ENCODE assay signal across 18 mouse cellular contexts in genomic region chr7:127116331-127116935, GRCm38 (mm10). TPM values are rescaled to one million over a fixed set of nuclear protein-coding genes. Genes with fewer than 3 reads are reported as not detected.
DNase-seq lines count a peak whose midpoint lies in the region; ATAC-seq and TF ChIP-seq lines count a peak whose summit lies in the region.
"Had no signal": no experiment of that assay in that cellular context is flagged by ENCODE, and none has a peak within 500 bp of the region (broad histone marks: within the 10 kb centered on the region; RNA-seq: fewer than 3 reads in every experiment).

No protein-coding gene starts in this region.

- peak; percentile 63; the same call in 1 of the 2 replicates for TF ChIP-seq EP300 in CH12.LX (IDR thresholded peaks at IDR 0.05; ENCODE audit: low read length)
- TF ChIP-seq EP300 in liver, postnatal 0 days (IDR thresholded peaks at IDR 0.05; ENCODE audit: low read depth), result no peak

- no peak for TF ChIP-seq POLR2A in CH12.LX (IDR thresholded peaks at IDR 0.05; ENCODE audit: low read depth, low read length)

- dilution Hi-C loops in CH12.LX (cut with MboI; ENCODE audit: extremely low pct_ligation_motif_present, extremely low pct_unique_long_range_greater_than_20kb, low sequenced_read_pairs), result no loop called here

- intact Hi-C loops in left cerebral cortex, postnatal 14 days (cut with DNase I), result loop anchor here (2.0 kb wide), 1 partner anchor 68 kb away; no protein-coding TSS in a partner anchor
- intact Hi-C loops in left cerebral cortex, postnatal 4 days (cut with DNase I), result no loop called here

- no peaks in the 10 kb centered on the region for H3K9me3 ChIP-seq in kidney, embryonic 16.5 days (ENCODE audit: low read length)
- H3K9me3 ChIP-seq in CH12.LX (replicated peaks; ENCODE audit: low read length), result no peaks in the 10 kb centered on the region
- H3K9me3 ChIP-seq in liver, postnatal 0 days (ENCODE audit: low read length), result no peaks in the 10 kb centered on the region
- H3K9me3 ChIP-seq: embryonic facial prominence, embryonic 12.5 days; heart, embryonic 13.5 days; intestine, embryonic 15.5 days; megakaryocyte, embryonic 14.5 days; neural tube, embryonic 15.5 days had no signal

- peak overlapping the region; percentile 43; the same call in 1 of the 2 replicates for H3K27ac ChIP-seq in kidney, embryonic 16.5 days (ENCODE audit: low read length)
- peak overlapping the region; percentile 12; the same call in 1 of the 2 replicates for H3K27ac ChIP-seq in CH12.LX (ENCODE audit: insufficient read depth, low read depth)
- H3K27ac ChIP-seq in liver, postnatal 0 days (ENCODE audit: low read depth), result 0 out of 2 replicates have a peak overlapping the region, but pooled peaks have one; percentile 8
- H3K27ac ChIP-seq: embryonic facial prominence, embryonic 12.5 days; heart, embryonic 13.5 days; intestine, embryonic 15.5 days; neural tube, embryonic 15.5 days had no signal

- ATAC-seq in kidney, embryonic 16.5 days (ENCODE audit: low FRiP score, low TSS enrichment), result no peak
- no peak for ATAC-seq in liver, postnatal 0 days
- ATAC-seq in erythroid progenitor cell, adult 5-6 weeks (replicated peaks; ENCODE audit: low FRiP score, poor library complexity, severe bottlenecking), result no peak
- ATAC-seq: intestine, embryonic 15.5 days had no signal

- H3K9ac ChIP-seq in kidney, embryonic 16.5 days (replicated peaks; ENCODE audit: low read length), result no peak overlapping the region
- H3K9ac ChIP-seq in CH12.LX (ENCODE audit: insufficient read depth, low read depth), result no peak overlapping the region
- H3K9ac ChIP-seq in liver, postnatal 0 days (replicated peaks), result no peak overlapping the region; the same call in 1 of the 2 replicates
- H3K9ac ChIP-seq: embryonic facial prominence, embryonic 12.5 days; heart, embryonic 13.5 days; intestine, embryonic 15.5 days; neural tube, embryonic 15.5 days had no signal

- no peak for DNase-seq in kidney, adult 8-10 months
- peak; percentile 48 to 61 for DNase-seq in left cerebral cortex, postnatal 14 days (ENCODE audit: low spot score in 2 of 2)
- no peak for DNase-seq in left cerebral cortex, postnatal 4 days
- peak; percentile 59 for DNase-seq in CH12.LX (ENCODE audit: extremely low read depth)
- DNase-seq in liver, postnatal 0 days, result no peak
- DNase-seq: adrenal gland, adult 2 months; cerebellum, adult 18-20 months; heart, postnatal 4 days; lung, postnatal 10 days; thymus, adult 18-20 months had no signal

- no peak for TF ChIP-seq CTCF in CH12.LX (conservative IDR thresholded peaks at IDR 0.05 in 1 of 2, IDR thresholded peaks at IDR 0.05 in 1 of 2; ENCODE audit: low read depth in 2 of 2, low read length in 2 of 2)
- no peak for TF ChIP-seq CTCF in liver, postnatal 0 days (IDR thresholded peaks at IDR 0.05; ENCODE audit: low read depth)

- H3K27me3 ChIP-seq in kidney, embryonic 16.5 days (ENCODE audit: insufficient read depth, low read length), result 0 out of 2 replicates have a peak, but pooled peaks cover 4% of the 10 kb centered on the region
- no peaks in the 10 kb centered on the region for H3K27me3 ChIP-seq in CH12.LX (replicated peaks)
- no peaks in the 10 kb centered on the region for H3K27me3 ChIP-seq in liver, postnatal 0 days (ENCODE audit: insufficient read depth, low read length)
- H3K27me3 ChIP-seq: intestine, embryonic 15.5 days; megakaryocyte, embryonic 14.5 days had no signal

- TF ChIP-seq RAD21 in CH12.LX (IDR thresholded peaks at IDR 0.05; ENCODE audit: low read depth, low read length), result no peak

- no peak overlapping the region for H3K4me3 ChIP-seq in kidney, embryonic 16.5 days (ENCODE audit: low read length)
- no peak overlapping the region for H3K4me3 ChIP-seq in CH12.LX (replicated peaks in 1 of 3; ENCODE audit: low read depth in 2 of 3, low read length in 2 of 3, poor library complexity in 1 of 3)
- no peak overlapping the region for H3K4me3 ChIP-seq in liver, postnatal 0 days (ENCODE audit: low read depth, low read length)
- H3K4me3 ChIP-seq: embryonic facial prominence, embryonic 12.5 days; heart, embryonic 13.5 days; intestine, embryonic 15.5 days; megakaryocyte, embryonic 14.5 days; neural tube, embryonic 15.5 days had no signal

- 37% methylated on average over 11 of the region's 11 CpGs for WGBS in kidney, embryonic 16.5 days
- WGBS in liver, postnatal 0 days (ENCODE audit: insufficient replicate concordance), result 57% methylated on average over 11 of the region's 11 CpGs

- in situ Hi-C loops in CH12.LX (cut with MboI; ENCODE audit: low pct_ligation_motif_present, low pct_unique_long_range_greater_than_20kb, low sequenced_read_pairs), result loop anchor here (10.0 kb wide), 1 partner anchor 472 kb away; the partner anchor contains the start of gene Sgf29

- H3K36me3 ChIP-seq in kidney, embryonic 16.5 days (ENCODE audit: insufficient read depth, low read length), result no peaks in the 10 kb centered on the region
- H3K36me3 ChIP-seq in CH12.LX (replicated peaks in 1 of 2; ENCODE audit: control insufficient read depth in 1 of 2, insufficient read depth in 1 of 2, low read length in 1 of 2), result no peaks in the 10 kb centered on the region
- H3K36me3 ChIP-seq in liver, postnatal 0 days (replicated peaks; ENCODE audit: insufficient read depth, low read length), result no peaks in the 10 kb centered on the region
- H3K36me3 ChIP-seq: embryonic facial prominence, embryonic 12.5 days; heart, embryonic 13.5 days; intestine, embryonic 15.5 days; neural tube, embryonic 15.5 days had no signal

- peaks cover 35% of the 10 kb centered on the region for H3K4me1 ChIP-seq in kidney, embryonic 16.5 days (ENCODE audit: insufficient read depth, low read length)
- H3K4me1 ChIP-seq in CH12.LX (ENCODE audit: control insufficient read depth in 1 of 2, insufficient read depth in 2 of 2), result peaks cover 34 to 81% of the 10 kb centered on the region in 2 experiments
- H3K4me1 ChIP-seq in liver, postnatal 0 days (ENCODE audit: insufficient read depth), result peaks cover 34% of the 10 kb centered on the region

- H3K79me2 ChIP-seq in CH12.LX (replicated peaks; ENCODE audit: control insufficient read depth, extremely low read depth, insufficient read depth, poor library complexity, severe bottlenecking), result no peaks in the 10 kb centered on the region

- no peak overlapping the region for H3K4me2 ChIP-seq in kidney, embryonic 16.5 days (replicated peaks; ENCODE audit: low read depth, low read length)
- no peak overlapping the region for H3K4me2 ChIP-seq in CH12.LX (ENCODE audit: insufficient read depth, low read depth, poor library complexity, severe bottlenecking)
- no peak overlapping the region for H3K4me2 ChIP-seq in liver, postnatal 0 days (ENCODE audit: low read depth, low read length)
- H3K4me2 ChIP-seq: embryonic facial prominence, embryonic 12.5 days; heart, embryonic 13.5 days; intestine, embryonic 15.5 days; neural tube, embryonic 15.5 days had no signal

TF ChIP-seq in CH12.LX, 34 proteins besides CTCF, POLR2A, EP300 and RAD21 (continues in another document):
- TF ChIP-seq ELF1 (IDR thresholded peaks at IDR 0.05; ENCODE audit: low read depth, low read length) (no peak), ZC3H11A (IDR thresholded peaks at IDR 0.05; ENCODE audit: low read depth, low read length) (no peak), SMC3 (IDR thresholded peaks at IDR 0.05; ENCODE audit: low read depth, low read length) (no peak)

RNA-seq across cellular contexts. Expression of gene Qprt, which starts 5.6 kb away (rescaled TPM):
- 24.4 and 26.2 TPM in 2 replicates for polyA plus RNA-seq in kidney, embryonic 16.5 days (2015; fragmentation: Nextera tagmentation; extraction: Ambion mirVana)
- under 1 TPM in 1 of 2 experiments, not detected in 1; 0.25 TPM for total RNA-seq in left cerebral cortex, postnatal 14 days (2021)
- under 1 TPM in 1 of 2 experiments, not detected in 1; 0.18 TPM for total RNA-seq in left cerebral cortex, postnatal 4 days (2021)
- total RNA-seq in CH12.LX (2012; rRNA removed) (0.21 and 0.30 TPM in 2 replicates), CH12.LX (2014; rRNA removed) (0.15 TPM in 1 of 2 replicates, not detected in the other)
- polyA plus RNA-seq in CH12.LX (2012; ENCODE audit: insufficient read length, low read depth), result 0.14 TPM in 1 of 2 replicates, not detected in the other
- polyA plus RNA-seq in liver, postnatal 0 days (2015; fragmentation: Nextera tagmentation; extraction: Ambion mirVana), result 148 and 151 TPM in 2 replicates
- total RNA-seq in erythroid progenitor cell, adult 5-6 weeks (2015; ENCODE audit: low replicate concordance), result not detected in 2 replicates
- 1.8 TPM in 1 of 2 replicates, not detected in the other for total RNA-seq in erythroid progenitor cell, adult 5-6 weeks (2017; ENCODE audit: low replicate concordance)

RNA-seq across cellular contexts. Expression of gene Spn, which starts 21.2 kb away (rescaled TPM):
- polyA plus RNA-seq in kidney, embryonic 16.5 days (2015; fragmentation: Nextera tagmentation; extraction: Ambion mirVana), result 0.21 and 0.32 TPM in 2 replicates
- total RNA-seq in left cerebral cortex, postnatal 14 days (2021), result under 1 TPM in 1 of 2 experiments, not detected in 1; 0.11 TPM
- under 1 TPM; 0.22 to 0.74 TPM for total RNA-seq in left cerebral cortex, postnatal 4 days (2021)
- total RNA-seq in CH12.LX (2012; rRNA removed) (14.4 and 16.3 TPM in 2 replicates), CH12.LX (2014; rRNA removed) (2.4 and 2.6 TPM in 2 replicates)
- polyA plus RNA-seq in CH12.LX (2012; ENCODE audit: insufficient read length, low read depth), result 3.3 and 3.6 TPM in 2 replicates
- polyA plus RNA-seq in liver, postnatal 0 days (2015; fragmentation: Nextera tagmentation; extraction: Ambion mirVana), result 4.9 and 5.6 TPM in 2 replicates
- 16.2 and 30.2 TPM in 2 replicates for total RNA-seq in erythroid progenitor cell, adult 5-6 weeks (2015; ENCODE audit: low replicate concordance)
- 30.8 and 32.0 TPM in 2 replicates for total RNA-seq in erythroid progenitor cell, adult 5-6 weeks (2017; ENCODE audit: low replicate concordance)
- polyA plus RNA-seq: embryonic facial prominence, embryonic 12.5 days had no signal

RNA-seq across cellular contexts. Expression of gene AI467606, which starts 25.3 kb away (rescaled TPM):
- polyA plus RNA-seq in kidney, embryonic 16.5 days (2015; fragmentation: Nextera tagmentation; extraction: Ambion mirVana), result 5.3 and 5.4 TPM in 2 replicates
- total RNA-seq in left cerebral cortex, postnatal 14 days (2021), result 1 to 10 TPM; 1.3 to 1.6 TPM
- under 1 TPM; 0.77 to 0.90 TPM for total RNA-seq in left cerebral cortex, postnatal 4 days (2021)
- total RNA-seq in CH12.LX (2012; rRNA removed) (15.7 and 19.0 TPM in 2 replicates), CH12.LX (2014; rRNA removed) (18.6 and 26.4 TPM in 2 replicates)
- polyA plus RNA-seq in CH12.LX (2012; ENCODE audit: insufficient read length, low read depth), result 18.3 and 20.5 TPM in 2 replicates
- 7.6 and 8.1 TPM in 2 replicates for polyA plus RNA-seq in liver, postnatal 0 days (2015; fragmentation: Nextera tagmentation; extraction: Ambion mirVana)
- total RNA-seq in erythroid progenitor cell, adult 5-6 weeks (2015; ENCODE audit: low replicate concordance), result 18.0 and 25.9 TPM in 2 replicates
- 10.5 and 12.7 TPM in 2 replicates for total RNA-seq in erythroid progenitor cell, adult 5-6 weeks (2017; ENCODE audit: low replicate concordance)

RNA-seq across cellular contexts. Expression of gene Zg16, which starts 29.3 kb away (rescaled TPM):
- polyA plus RNA-seq in kidney, embryonic 16.5 days (2015; fragmentation: Nextera tagmentation; extraction: Ambion mirVana), result not detected in 2 replicates
- total RNA-seq in left cerebral cortex, postnatal 14 days (2021), result not detected
- total RNA-seq in left cerebral cortex, postnatal 4 days (2021), result not detected
- total RNA-seq in CH12.LX (2012; rRNA removed) (not detected in 2 replicates), CH12.LX (2014; rRNA removed) (not detected in 2 replicates)
- not detected in 2 replicates for polyA plus RNA-seq in CH12.LX (2012; ENCODE audit: insufficient read length, low read depth)
- 0.59 and 1.8 TPM in 2 replicates for polyA plus RNA-seq in liver, postnatal 0 days (2015; fragmentation: Nextera tagmentation; extraction: Ambion mirVana)
- total RNA-seq in erythroid progenitor cell, adult 5-6 weeks (2015; ENCODE audit: low replicate concordance), result 3.6 and 9.2 TPM in 2 replicates
- 1.2 and 6.0 TPM in 2 replicates for total RNA-seq in erythroid progenitor cell, adult 5-6 weeks (2017; ENCODE audit: low replicate concordance)
- total RNA-seq: adrenal gland, adult 2 months; heart, postnatal 4 days; left cerebral cortex, adult 18-20 months had no signal
- polyA plus RNA-seq: embryonic facial prominence, embryonic 12.5 days; heart, embryonic 13.5 days; neural tube, embryonic 15.5 days had no signal

Comparison
In these comparisons a context has a peak if more than half of its experiments do, and no peak if none do; other contexts are left out.
1. DNase-seq: peak in left cerebral cortex, postnatal 14 days (2 of 2) and CH12.LX (single experiment); none in kidney, adult 8-10 months (0 of 2), left cerebral cortex, postnatal 4 days (single experiment) and liver, postnatal 0 days (single experiment).
2. RNA of gene AI467606, which starts 25.3 kb away (total RNA-seq): 15.7 to 26.4 TPM in CH12.LX and 10.5 to 25.9 TPM in erythroid progenitor cell, adult 5-6 weeks; 1.3 to 1.6 TPM in left cerebral cortex, postnatal 14 days and 0.77 to 0.90 TPM in left cerebral cortex, postnatal 4 days; every median in the first group is over 4 times any median in the second.
3. Peak in every context shown above with its lines, with median percentiles within 50 percentile points of each other: H3K27ac ChIP-seq.